Mouse (Mus musculus) CH12.LX (cell line): ENCODE measurements around the gene Abraxas2.

ENCODE experiments used
- BHLHE40 ChIP-seq: IDR thresholded peaks from 2 replicates; pipeline ENCODE4 v1.6.1; 2011; ENCODE audit warnings: mild to moderate bottlenecking, low read depth, low read length, improper control_type of control experiment
- CHD2 ChIP-seq: IDR thresholded peaks from 2 replicates; pipeline ENCODE4 v1.6.1; 2011; ENCODE audit warnings: low read length, improper control_type of control experiment
- CTCF ChIP-seq, 2 experiments: IDR thresholded peaks in 1 of 2; conservative IDR thresholded peaks in 1 of 2; 2 replicates each; pipeline ENCODE4 v1.5.1; 2011 to 2012; ENCODE audit warnings: low read depth in 2 of 2, low read length in 2 of 2, improper control_type of control experiment in 1 of 2, inconsistent platforms in 1 of 2, mild to moderate bottlenecking in 1 of 2, moderate library complexity in 1 of 2
- EP300 ChIP-seq: IDR thresholded peaks from 2 replicates; pipeline ENCODE4 v1.6.1; 2011; ENCODE audit warnings: low read length, improper control_type of control experiment
- MAFK ChIP-seq: IDR thresholded peaks from 2 replicates; pipeline ENCODE4 v1.6.1; 2011; ENCODE audit warnings: low read length, improper control_type of control experiment; ENCODE audit not compliant: insufficient replicate concordance
- MAX ChIP-seq: IDR thresholded peaks from 2 replicates; pipeline ENCODE4 v1.6.1; 2011; ENCODE audit warnings: low read length, improper control_type of control experiment
- MYC ChIP-seq: IDR thresholded peaks from 2 replicates; pipeline ENCODE4 v1.6.1; 2011; ENCODE audit warnings: low read depth, mild to moderate bottlenecking, improper control_type of control experiment, low read length
- NRF1 ChIP-seq: IDR thresholded peaks from 2 replicates; pipeline ENCODE4 v1.6.1; 2014; ENCODE audit warnings: low read depth, mild to moderate bottlenecking, inconsistent platforms, low read length, improper control_type of control experiment, moderate library complexity
- POLR2A ChIP-seq: IDR thresholded peaks from 2 replicates; pipeline ENCODE4 v1.6.1; 2011; ENCODE audit warnings: low read depth, mild to moderate bottlenecking, improper control_type of control experiment, low read length
- TCF12 ChIP-seq: IDR thresholded peaks from 2 replicates; pipeline ENCODE4 v1.6.1; 2014; ENCODE audit warnings: low read depth, mild to moderate bottlenecking, inconsistent platforms, low read length, improper control_type of control experiment

- TF ChIP-seq MAX (peak; percentile 83), EP300 (no peak), BHLHE40 (no peak), CTCF (conservative IDR thresholded peaks at IDR 0.05 in 1 of 2, IDR thresholded peaks at IDR 0.05 in 1 of 2; ENCODE audit: low read depth in 2 of 2, low read length in 2 of 2) (no peak), MYC (no peak), TCF12 (peak; percentile 81), CHD2 (peak; percentile 81), NRF1 (peak; percentile 77), MAFK (no peak), POLR2A (peak; percentile 91)
Measured at GRCm38 (mm10) chr7:132930850-132931559, 72.0 kb downstream of the Abraxas2 start, which contains the start of gene Zranb1.
